Mouse (Mus musculus) lung, embryonic 15.5 days (tissue): ENCODE data around the gene Kmt5c. TPM values are rescaled to one million over a fixed set of nuclear protein-coding genes. Genes with fewer than 3 reads are reported as not detected.
"Not testable (repeated sequence)": the region's sequence is repeated elsewhere in the genome, so short reads cannot be mapped to it uniquely, and the experiment has no call there.

Source experiments
- ATAC-seq: fragments of 200-750 bp; cut with Nextera tagmentation; 2 replicates; pipeline ENCODE4 v1.8.0; 2017; ENCODE audit warnings: moderate number of reproducible peaks, borderline replicate concordance; ENCODE audit not compliant: low FRiP score, low TSS enrichment; ENCODE audit errors: extremely low read depth
- H3K27ac ChIP-seq: fragments of 300-500 bp; sonication (generic); 2 replicates; pipeline ENCODE4 v1.5.1; 2015; ENCODE audit warnings: moderate library complexity, mild to moderate bottlenecking, inconsistent platforms
- H3K27me3 ChIP-seq: fragments of 300-500 bp; sonication (generic); 2 replicates; pipeline ENCODE4 v1.6.1; 2015; ENCODE audit warnings: inconsistent platforms
- H3K36me3 ChIP-seq: fragments of 300-500 bp; sonication (generic); 2 replicates; pipeline ENCODE4 v1.6.1; 2015; ENCODE audit warnings: inconsistent platforms
- H3K4me1 ChIP-seq: fragments of 300-500 bp; sonication (generic); 2 replicates; pipeline ENCODE4 v1.6.1; 2015; ENCODE audit warnings: inconsistent platforms
- H3K4me2 ChIP-seq: fragments of 300-500 bp; sonication (generic); 2 replicates; pipeline ENCODE4 v1.6.1; 2015; ENCODE audit warnings: inconsistent platforms, mild to moderate bottlenecking, moderate library complexity
- H3K4me3 ChIP-seq: fragments of 300-500 bp; sonication (generic); 2 replicates; pipeline ENCODE4 v1.5.1; 2015; ENCODE audit warnings: mild to moderate bottlenecking, inconsistent platforms
- H3K9ac ChIP-seq: fragments of 300-500 bp; sonication (generic); 2 replicates; pipeline ENCODE4 v1.6.1; 2015; ENCODE audit warnings: inconsistent platforms
- H3K9me3 ChIP-seq: fragments of 300-500 bp; sonication (generic); 2 replicates; pipeline ENCODE4 v1.6.1; 2016; ENCODE audit warnings: inconsistent platforms
- WGBS: fragments of 180-500 bp; shearing (Covaris S2); methylation state at CpG from one replicate; pipeline ENCODE4 v1.1.7; 2015; 5-methylcytosine and 5-hydroxymethylcytosine counted together
- polyA plus RNA-seq: library from polyadenylated mRNA; unstranded; fragments of >200 nt; fragmentation: Nextera tagmentation; extraction: Ambion mirVana; gene quantifications from 2 replicates; pipeline ENCODE4 v1.2.1, GENCODE M21; 2015

The Kmt5c gene
- polyA plus RNA-seq, 1 experiment from 2014 or later: 60.3 TPM

- Histone ChIP-seq H3K9me3 (no peaks in the 10 kb centered on the region), H3K4me1 (peaks cover 10% of the 10 kb centered on the region), H3K27ac (no peak overlapping the region), H3K4me3 (no peak overlapping the region), H3K27me3 (peaks cover 47% of the 10 kb centered on the region), H3K9ac (no peak overlapping the region), H3K4me2 (no peak overlapping the region), H3K36me3 (no peaks in the 10 kb centered on the region)
- no peak for ATAC-seq
- 6% methylated on average over 18 of the region's 20 CpGs for WGBS
Measured at GRCm38 (mm10) chr7:4777851-4778637, 38.1 kb downstream of the Kmt5c start.

- Histone ChIP-seq H3K9ac (no peak overlapping the region), H3K4me3 (no peak overlapping the region), H3K36me3 (no peaks in the 10 kb centered on the region), H3K4me1 (peaks cover 10% of the 10 kb centered on the region), H3K9me3 (no peaks in the 10 kb centered on the region), H3K4me2 (no peak overlapping the region), H3K27ac (no peak overlapping the region), H3K27me3 (peaks cover 46% of the 10 kb centered on the region)
- WGBS: 32% methylated on average over 5 of the region's 5 CpGs
- no peak for ATAC-seq
Measured at GRCm38 (mm10) chr7:4779921-4780320, 40.0 kb downstream of the Kmt5c start.

- H3K27ac ChIP-seq: no peak overlapping the region
- H3K4me1 ChIP-seq: peaks cover 9% of the 10 kb centered on the region
- H3K9ac ChIP-seq: no peak overlapping the region
- WGBS: 41% methylated on average over 3 of the region's 3 CpGs
- H3K9me3 ChIP-seq: no peaks in the 10 kb centered on the region
- ATAC-seq: no peak
- H3K27me3 ChIP-seq: peaks cover 26% of the 10 kb centered on the region
- H3K36me3 ChIP-seq: no peaks in the 10 kb centered on the region
- H3K4me3 ChIP-seq: no peak overlapping the region
- H3K4me2 ChIP-seq: no peak overlapping the region
Measured at GRCm38 (mm10) chr7:4782130-4782529, 42.2 kb downstream of the Kmt5c start.

GRCm38 (mm10) chr7:4782759-4783158 lies 42.8 kb downstream of the Kmt5c start, which contains the start of the genes Il11 and Tmem190:
Gene Il11 (minus strand): TSS chr7:4782859.
Gene Tmem190 (plus strand): TSS chr7:4782937.
- no peak within 1 kb of the TSS for H3K9ac ChIP-seq
- no peak within 1 kb of the TSS for H3K4me2 ChIP-seq
- H3K4me1 ChIP-seq: peaks cover 7% of the 10 kb centered on the region
- 79% methylated on average over 2 of the region's 2 CpGs for WGBS
- H3K27me3 ChIP-seq: peaks cover 20% of the 10 kb centered on the region
- no peak within 1 kb of the TSS for H3K27ac ChIP-seq
- no peak for ATAC-seq
- no peaks in the 10 kb centered on the region for H3K36me3 ChIP-seq
- no peaks in the 10 kb centered on the region for H3K9me3 ChIP-seq
- H3K4me3 ChIP-seq: no peak within 1 kb of the TSS

- Histone ChIP-seq H3K4me1 (peaks cover 13% of the 10 kb centered on the region), H3K36me3 (no peaks in the 10 kb centered on the region), H3K27ac (no peak overlapping the region), H3K9ac (no peak overlapping the region), H3K9me3 (no peaks in the 10 kb centered on the region), H3K4me2 (no peak overlapping the region), H3K4me3 (no peak overlapping the region), H3K27me3 (peaks cover 10% of the 10 kb centered on the region)
- no peak for ATAC-seq
- 60% methylated on average over 14 of the region's 14 CpGs for WGBS
Measured at GRCm38 (mm10) chr7:4783667-4784268, 43.9 kb downstream of the Kmt5c start.

GRCm38 (mm10) chr7:4788499-4789435 lies 48.9 kb downstream of the Kmt5c start:
- Histone ChIP-seq H3K9me3 (no peaks in the 10 kb centered on the region), H3K4me2 (peak overlapping the region; percentile 87), H3K4me1 (peaks cover 17% of the 10 kb centered on the region), H3K27me3 (0 out of 2 replicates have a peak, but pooled peaks cover 8% of the 10 kb centered on the region), H3K36me3 (peaks cover 2% of the 10 kb centered on the region), H3K27ac (peak overlapping the region; percentile 93), H3K4me3 (peak overlapping the region; percentile 62), H3K9ac (peak overlapping the region; percentile 72)
- ATAC-seq: peak; percentile 50; the same call in 1 of the 2 replicates
- 2% methylated on average over 64 of the region's 64 CpGs for WGBS

- peaks cover 10% of the 10 kb centered on the region for H3K36me3 ChIP-seq
- peak within 1 kb of the TSS; percentile 72 for H3K9ac ChIP-seq
- H3K4me3 ChIP-seq: peak within 1 kb of the TSS; percentile 62
- H3K4me1 ChIP-seq: peaks cover 24% of the 10 kb centered on the region
- H3K27me3 ChIP-seq: 0 out of 2 replicates have a peak, but pooled peaks cover 8% of the 10 kb centered on the region
- peak within 1 kb of the TSS; percentile 87 for H3K4me2 ChIP-seq
- no peaks in the 10 kb centered on the region for H3K9me3 ChIP-seq
- peak; percentile 38; the same call in 1 of the 2 replicates for ATAC-seq
- H3K27ac ChIP-seq: peak within 1 kb of the TSS; percentile 93
- 4% methylated on average over 40 of the region's 40 CpGs for WGBS
Measured at GRCm38 (mm10) chr7:4789436-4789935, 49.6 kb downstream of the Kmt5c start, which contains the start of gene Tmem238. Gene Tmem238 (minus strand): TSS chr7:4789656.

- Histone ChIP-seq H3K4me2 (peak within 1 kb of the TSS; percentile 84), H3K4me1 (peaks cover 31% of the 10 kb centered on the region), H3K27me3 (0 out of 2 replicates have a peak, but pooled peaks cover 8% of the 10 kb centered on the region), H3K36me3 (peaks cover 40% of the 10 kb centered on the region), H3K4me3 (peak within 1 kb of the TSS; percentile 87), H3K9ac (peak within 1 kb of the TSS; percentile 95), H3K27ac (peak within 1 kb of the TSS; percentile 97), H3K9me3 (no peaks in the 10 kb centered on the region)
- WGBS: under 1% methylated on average over 54 of the region's 54 CpGs
- ATAC-seq: peak; percentile 91
Measured at GRCm38 (mm10) chr7:4792278-4793212, 52.6 kb downstream of the Kmt5c start, which contains the start of gene Rpl28. Gene Rpl28 (plus strand): TSS chr7:4792874.

GRCm38 (mm10) chr7:4793248-4793647 lies 53.3 kb downstream of the Kmt5c start:
- H3K36me3 ChIP-seq: peaks cover 43% of the 10 kb centered on the region
- H3K9me3 ChIP-seq, H3K27me3 ChIP-seq: not testable (repeated sequence)
- WGBS: under 1% methylated on average over 31 of the region's 31 CpGs
- H3K27ac ChIP-seq: peak overlapping the region; percentile 97
- ATAC-seq: peak; percentile 1; the same call in 1 of the 2 replicates
- peaks cover 30% of the 10 kb centered on the region for H3K4me1 ChIP-seq
- H3K4me3 ChIP-seq: peak overlapping the region; percentile 87
- peak overlapping the region; percentile 95 for H3K9ac ChIP-seq
- peak overlapping the region; percentile 84 for H3K4me2 ChIP-seq

- Histone ChIP-seq H3K4me3 (peak overlapping the region; percentile 87), H3K27ac (peak overlapping the region; percentile 97; the same call in 1 of the 2 replicates), H3K36me3 (peaks cover 46% of the 10 kb centered on the region), H3K4me1 (peaks cover 26% of the 10 kb centered on the region), H3K4me2 (peak overlapping the region; percentile 84), H3K27me3 (0 out of 2 replicates have a peak, but pooled peaks cover 8% of the 10 kb centered on the region), H3K9me3 (no peaks in the 10 kb centered on the region), H3K9ac (peak overlapping the region; percentile 95)
- no peak for ATAC-seq
- WGBS: 29% methylated on average over 4 of the region's 4 CpGs
Measured at GRCm38 (mm10) chr7:4793674-4794073, 53.8 kb downstream of the Kmt5c start.
